Mouse (Mus musculus) olfactory bulb, adult 2 months (tissue): ENCODE measurements around the gene Ccdc141.

Experiments used
- CTCF ChIP-seq: fragments of 200-500 bp; IDR thresholded peaks from 2 replicates; pipeline ENCODE4 v1.5.1; 2012; ENCODE audit warnings: low read depth, mild to moderate bottlenecking, low read length, moderate library complexity; ENCODE audit not compliant: insufficient read depth
- POLR2A ChIP-seq: fragments of 200-500 bp; IDR thresholded peaks from 2 replicates; pipeline ENCODE4 v1.6.1; 2012; ENCODE audit warnings: mild to moderate bottlenecking, low read depth, low read length, moderate library complexity; ENCODE audit not compliant: insufficient read depth

DNA sequence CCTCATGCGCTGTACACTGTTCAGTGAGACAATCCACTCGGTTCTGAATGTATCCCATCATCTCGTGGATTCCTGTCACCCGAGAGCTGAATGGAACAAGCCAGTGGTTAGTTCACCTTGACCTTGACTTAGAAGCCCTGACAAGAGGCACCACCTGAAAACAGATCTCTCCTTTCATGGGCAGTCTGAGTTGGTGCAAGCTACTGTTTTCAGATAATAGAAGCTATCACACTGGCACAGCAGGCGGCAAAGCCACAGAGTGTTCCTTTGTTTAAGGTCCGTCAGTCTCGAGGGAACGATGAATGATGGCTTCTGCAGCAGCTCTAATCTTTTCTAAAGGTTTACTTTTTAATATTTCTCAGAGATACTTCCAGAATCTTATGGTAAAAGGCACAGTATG lies 110.8 kb downstream of the Ccdc141 start:
- TF ChIP-seq POLR2A = no peak
- no peak for TF ChIP-seq CTCF
